Mouse (Mus musculus) brain, embryonic 14.5 days (tissue): ENCODE measurements at regions not wholly inside any gene's neighbourhood (a gene's known extent, or its start where the extent isn't known, plus 50 kb on each side); places are given as distances from the start of the nearest gene placed in this dataset.
A peak's percentile ranks its signal among the peaks of the same experiment; 100 is the strongest.

Experiments used
- DNase-seq: peaks from one replicate; pipeline ENCODE4 v3.0.0-alpha.2; 2011; ENCODE audit warnings: low read depth
- CTCF ChIP-seq: fragments of 200-500 bp; IDR thresholded peaks from 2 replicates; pipeline ENCODE4 v1.5.1; 2012; ENCODE audit warnings: inconsistent platforms, mild to moderate bottlenecking, moderate library complexity, borderline replicate concordance; ENCODE audit not compliant: insufficient read depth, insufficient read length; ENCODE audit errors: extremely low read depth
- POLR2A ChIP-seq: fragments of 200-500 bp; IDR thresholded peaks from 2 replicates; pipeline ENCODE4 v1.6.1; 2012; ENCODE audit warnings: mild to moderate bottlenecking, inconsistent platforms, borderline replicate concordance; ENCODE audit not compliant: poor library complexity, insufficient read depth, insufficient read length, severe bottlenecking; ENCODE audit errors: extremely low read depth

- DNase-seq, result no peak
- TF ChIP-seq CTCF (no peak), POLR2A (no peak)
These were observed 1039.5 kb upstream of the Ddx18 start for GRCm38 (mm10) chr1:122607309-122607708.

- peak; percentile 70 for DNase-seq
These were observed 1008.2 kb upstream of the Ddx18 start for GRCm38 (mm10) chr1:122575954-122576353.

GRCm38 (mm10) chr1:122551596-122551995 lies 983.8 kb upstream of the Ddx18 start:
- TF ChIP-seq CTCF, result no peak
- no peak for TF ChIP-seq POLR2A

More at GRCm38 (mm10) chr1:122575954-122576353, 1008.2 kb upstream of the Ddx18 start:
- no peak for TF ChIP-seq CTCF
- no peak for TF ChIP-seq POLR2A

GRCm38 (mm10) chr1:122509580-122509979 lies 941.8 kb upstream of the Ddx18 start:
- DNase-seq, result no peak
- TF ChIP-seq CTCF, result no peak
- TF ChIP-seq POLR2A, result no peak

More at GRCm38 (mm10) chr1:122551596-122551995, 983.8 kb upstream of the Ddx18 start:
- no peak for DNase-seq

- TF ChIP-seq POLR2A, result no peak
- TF ChIP-seq CTCF, result no peak
- DNase-seq, result peak; percentile 60
These were observed 933.9 kb upstream of the Ddx18 start for GRCm38 (mm10) chr1:122501707-122502106.

GRCm38 (mm10) chr1:122478003-122478402 lies 910.2 kb upstream of the Ddx18 start:
- TF ChIP-seq POLR2A (no peak), CTCF (no peak)
- no peak for DNase-seq

GRCm38 (mm10) chr1:122463931-122464330 lies 896.1 kb upstream of the Ddx18 start:
- no peak for TF ChIP-seq CTCF
- no peak for TF ChIP-seq POLR2A
- DNase-seq, result peak; percentile 76

GRCm38 (mm10) chr1:122459056-122459455 lies 891.3 kb upstream of the Ddx18 start:
- DNase-seq, result no peak
- TF ChIP-seq CTCF (no peak), POLR2A (no peak)

- TF ChIP-seq POLR2A (no peak), CTCF (no peak)
- no peak for DNase-seq
These were observed 887.1 kb upstream of the Ddx18 start for GRCm38 (mm10) chr1:122454881-122455280.

- no peak for TF ChIP-seq CTCF
- no peak for TF ChIP-seq POLR2A
- DNase-seq, result peak; percentile 71
These were observed 885.8 kb upstream of the Ddx18 start for GRCm38 (mm10) chr1:122453617-122454016.

- TF ChIP-seq POLR2A (no peak), CTCF (peak; percentile 43; the same call in 1 of the 2 replicates)
- DNase-seq, result peak; percentile 27
These were observed 871.6 kb upstream of the Ddx18 start for GRCm38 (mm10) chr1:122439358-122439757.

- no peak for TF ChIP-seq CTCF
- peak; percentile 39 for DNase-seq
These were observed 855.7 kb upstream of the Ddx18 start for GRCm38 (mm10) chr1:122423503-122423902.

GRCm38 (mm10) chr1:122396342-122396741 lies 828.6 kb upstream of the Ddx18 start:
- TF ChIP-seq POLR2A, result no peak
- no peak for DNase-seq

GRCm38 (mm10) chr1:122393660-122394355 lies 826.0 kb upstream of the Ddx18 start:
- TF ChIP-seq CTCF (no peak), POLR2A (no peak)
- peak; percentile 50 for DNase-seq

GRCm38 (mm10) chr1:122357015-122357414 lies 789.2 kb upstream of the Ddx18 start:
- no peak for TF ChIP-seq POLR2A
- no peak for TF ChIP-seq CTCF
- peak; percentile 96 for DNase-seq

- TF ChIP-seq POLR2A, result no peak
- TF ChIP-seq CTCF, result no peak
- DNase-seq, result peak; percentile 34
These were observed 783.7 kb upstream of the Ddx18 start for GRCm38 (mm10) chr1:122351530-122351929.
